Mouse (Mus musculus) forebrain, postnatal 0 days (tissue): ENCODE data around the gene 1700019D03Rik. TPM values are rescaled to one million over a fixed set of nuclear protein-coding genes. Genes with fewer than 3 reads are reported as not detected.
"Not testable (repeated sequence)": the region's sequence is repeated elsewhere in the genome, so short reads cannot be mapped to it uniquely, and the experiment has no call there.

Experiments
- ATAC-seq: fragments of 200-750 bp; cut with Nextera tagmentation; 2 replicates; pipeline ENCODE4 v1.8.0; 2017; ENCODE audit warnings: mild to moderate bottlenecking, moderate library complexity
- DNase-seq: peaks from one replicate; pipeline ENCODE4 v3.0.0-alpha.2; 2015
- H3K27ac ChIP-seq: fragments of 300-500 bp; sonication (generic); 2 replicates; pipeline ENCODE4 v1.5.1; 2014; ENCODE audit warnings: low read depth, mild to moderate bottlenecking, antibody characterized with exemption, low read length, moderate library complexity, mixed read lengths
- H3K27me3 ChIP-seq: fragments of 300-500 bp; sonication (generic); 2 replicates; pipeline ENCODE4 v1.6.1; 2014; ENCODE audit warnings: mild to moderate bottlenecking, low read length, mixed read lengths; ENCODE audit not compliant: insufficient read depth
- H3K36me3 ChIP-seq: fragments of 300-500 bp; sonication (generic); 2 replicates; pipeline ENCODE4 v1.6.1; 2014; ENCODE audit warnings: mild to moderate bottlenecking, moderate library complexity; ENCODE audit not compliant: insufficient read depth
- H3K4me1 ChIP-seq: fragments of 300-500 bp; sonication (generic); 2 replicates; pipeline ENCODE4 v1.6.1; 2014; ENCODE audit warnings: antibody characterized with exemption; ENCODE audit not compliant: insufficient read depth
- H3K4me2 ChIP-seq: fragments of 300-500 bp; sonication (generic); 2 replicates; pipeline ENCODE4 v1.6.1; 2014; ENCODE audit warnings: low read depth, mild to moderate bottlenecking, moderate library complexity
- H3K4me3 ChIP-seq: fragments of 300-500 bp; sonication (generic); 2 replicates; pipeline ENCODE4 v1.5.1; 2014; ENCODE audit warnings: low read depth, low read length, mixed read lengths
- H3K9ac ChIP-seq: fragments of 300-500 bp; sonication (generic); 2 replicates; pipeline ENCODE4 v1.6.1; 2014; ENCODE audit warnings: mild to moderate bottlenecking
- H3K9me3 ChIP-seq: fragments of 300-500 bp; sonication (generic); 2 replicates; pipeline ENCODE4 v1.6.1; 2016; ENCODE audit warnings: low read length
- CTCF ChIP-seq: sonication (generic); IDR thresholded peaks from 2 replicates; pipeline ENCODE4 v1.5.1; 2016; ENCODE audit warnings: antibody characterized with exemption, control low read depth, low read depth
- WGBS: fragments of 180-500 bp; shearing (Covaris S2); extraction: QIAGEN DNeasy Blood & Tissue Kit; methylation state at CpG from one replicate; pipeline ENCODE4 v1.1.7; 2014; 5-methylcytosine and 5-hydroxymethylcytosine counted together
- polyA plus RNA-seq: library from polyadenylated mRNA; unstranded; fragments of >200 nt; fragmentation: Nextera tagmentation; extraction: Ambion mirVana; gene quantifications from 2 replicates; pipeline ENCODE4 v1.2.1, GENCODE M21; 2015
- total RNA-seq: library from RNA; depleted of rRNA; stranded (reverse); fragments of >200 nt; gene quantifications from 2 replicates; pipeline ENCODE4 v1.2.3, GENCODE M21; 2014

1700019D03Rik gene
- total and polyA plus RNA-seq, 2 experiments from 2014 or later: 3.2 to 5.7 TPM

DNA sequence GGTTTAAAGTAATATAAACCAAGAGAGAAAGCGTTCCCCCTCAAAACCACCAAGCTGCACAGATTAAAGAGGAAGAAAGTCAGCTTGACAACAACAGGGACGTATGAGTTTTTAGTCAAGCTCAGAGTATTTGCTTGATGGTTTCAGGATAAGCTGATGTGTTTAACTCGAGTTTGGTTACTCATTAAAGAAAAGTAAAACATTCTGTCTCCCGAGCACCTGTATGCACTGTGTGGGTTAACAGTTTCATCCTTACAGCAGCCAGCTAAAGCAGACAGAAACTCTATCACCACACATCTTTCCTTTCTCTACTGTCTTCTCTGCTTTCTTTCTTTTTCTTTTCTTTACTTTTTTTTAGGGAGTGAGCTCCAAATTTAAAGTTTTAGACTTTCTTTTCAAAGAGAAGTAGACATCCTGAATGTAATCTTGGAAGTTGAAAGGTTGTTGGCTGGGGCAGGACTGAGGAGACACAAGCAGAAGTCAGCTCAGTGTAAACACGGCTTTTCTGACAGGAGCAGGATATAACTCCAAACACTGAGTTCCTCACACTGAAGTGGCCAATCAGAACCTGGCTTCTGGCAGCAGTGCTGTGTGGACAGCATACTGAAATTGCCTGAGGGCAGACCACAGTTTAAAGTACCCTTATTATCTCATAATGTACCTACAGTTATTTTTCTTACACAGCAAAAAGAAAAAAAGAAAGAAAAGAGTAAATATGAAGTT lies 68.7 kb downstream of the 1700019D03Rik start:
- WGBS: 49% methylated on average over 5 of the region's 5 CpGs
- no peak for DNase-seq
- TF ChIP-seq CTCF: no peak

DNA sequence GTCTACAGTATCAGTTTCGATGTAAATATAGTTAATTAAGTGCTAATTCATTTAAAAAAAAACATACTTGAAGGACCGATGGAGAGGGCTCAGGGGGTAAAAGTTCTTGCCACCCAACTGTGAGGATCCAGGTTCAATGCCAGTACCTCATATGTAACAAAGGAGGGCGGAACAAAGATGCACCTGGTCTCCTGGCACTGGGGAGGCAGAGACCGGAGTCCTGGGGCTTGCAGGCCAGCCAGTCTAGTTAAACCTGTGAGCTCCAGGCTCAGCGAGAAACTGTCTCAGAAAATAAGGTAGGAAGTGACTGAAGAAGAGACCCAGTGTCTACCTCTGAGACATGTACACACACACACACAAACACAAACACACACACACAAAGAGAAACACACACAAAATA lies 72.1 kb downstream of the 1700019D03Rik start:
- WGBS: 90% methylated on average over 5 of the region's 5 CpGs
- Histone ChIP-seq H3K4me1 (0 out of 2 replicates have a peak, but pooled peaks cover under 1% of the 10 kb centered on the region), H3K9ac (no peak overlapping the region), H3K36me3 (no peaks in the 10 kb centered on the region), H3K9me3 (no peaks in the 10 kb centered on the region), H3K27ac (no peak overlapping the region), H3K4me3 (no peak overlapping the region), H3K4me2 (no peak overlapping the region), H3K27me3 (no peaks in the 10 kb centered on the region)
- DNase-seq: no peak
- ATAC-seq: no peak
- TF ChIP-seq CTCF: no peak

More for the DNA sequence above, 68.7 kb downstream of the 1700019D03Rik start:
- Histone ChIP-seq H3K27me3 (no peaks in the 10 kb centered on the region), H3K36me3 (no peaks in the 10 kb centered on the region), H3K4me3 (no peak overlapping the region; the same call in 1 of the 2 replicates), H3K9me3 (no peaks in the 10 kb centered on the region), H3K4me1 (0 out of 2 replicates have a peak, but pooled peaks cover 5% of the 10 kb centered on the region), H3K9ac (no peak overlapping the region), H3K4me2 (peak overlapping the region; percentile 99; the same call in 1 of the 2 replicates), H3K27ac (no peak overlapping the region)
- ATAC-seq: no peak

DNA sequence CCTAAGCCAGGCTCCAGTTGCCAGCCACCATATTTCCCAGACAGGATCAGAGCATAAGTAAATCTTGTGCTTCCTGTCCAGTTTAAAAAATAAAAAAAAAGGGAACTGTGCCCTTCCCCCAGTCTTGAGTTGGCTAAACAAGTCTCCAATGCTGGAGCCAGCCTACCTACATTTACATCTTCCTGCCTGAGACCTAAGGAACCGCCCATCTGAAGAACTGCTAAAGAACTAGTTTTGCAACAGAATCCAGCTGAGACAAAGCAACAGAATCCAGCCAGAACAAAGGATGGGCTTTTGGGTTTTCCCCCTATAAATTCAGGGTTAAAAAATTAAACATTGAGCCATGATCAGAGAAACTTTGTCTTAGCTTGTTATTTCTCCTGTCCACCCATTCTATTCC lies 81.0 kb downstream of the 1700019D03Rik start:
- Histone ChIP-seq H3K27me3 (no peaks in the 10 kb centered on the region), H3K4me3 (no peak overlapping the region), H3K4me1 (no peaks in the 10 kb centered on the region), H3K4me2 (no peak overlapping the region), H3K27ac (no peak overlapping the region), H3K36me3 (no peaks in the 10 kb centered on the region), H3K9me3 (no peaks in the 10 kb centered on the region), H3K9ac (no peak overlapping the region)
- 100% methylated on average over 1 of the region's 1 CpGs for WGBS
- no peak for ATAC-seq
- no peak for DNase-seq
- TF ChIP-seq CTCF: no peak

DNA sequence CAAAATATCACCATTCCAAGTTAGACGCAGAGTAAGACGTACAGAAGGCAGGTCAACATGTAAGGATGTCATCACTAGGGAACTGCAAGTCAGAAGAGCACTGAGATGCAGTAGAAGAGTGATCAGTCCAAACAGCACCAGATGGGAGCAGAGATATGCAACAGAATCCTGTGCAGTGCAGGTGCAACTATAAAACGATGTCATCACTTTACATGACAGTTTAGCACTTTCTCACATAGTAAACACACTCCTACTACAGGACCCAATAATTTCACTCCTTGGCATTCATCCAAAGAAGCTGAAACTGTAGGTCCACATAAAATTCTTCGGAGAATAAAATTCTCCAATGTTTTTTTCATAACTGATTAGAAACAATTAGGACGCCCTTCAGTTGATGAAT lies 85.5 kb downstream of the 1700019D03Rik start:
- Histone ChIP-seq H3K4me2 (no peak overlapping the region), H3K4me3 (no peak overlapping the region), H3K9me3 (no peaks in the 10 kb centered on the region), H3K36me3 (no peaks in the 10 kb centered on the region), H3K27ac (no peak overlapping the region), H3K9ac (no peak overlapping the region), H3K27me3 (no peaks in the 10 kb centered on the region), H3K4me1 (no peaks in the 10 kb centered on the region)
- 83% methylated on average over 5 of the region's 5 CpGs for WGBS
- ATAC-seq (no peak), DNase-seq (no peak)
- no peak for TF ChIP-seq CTCF

DNA sequence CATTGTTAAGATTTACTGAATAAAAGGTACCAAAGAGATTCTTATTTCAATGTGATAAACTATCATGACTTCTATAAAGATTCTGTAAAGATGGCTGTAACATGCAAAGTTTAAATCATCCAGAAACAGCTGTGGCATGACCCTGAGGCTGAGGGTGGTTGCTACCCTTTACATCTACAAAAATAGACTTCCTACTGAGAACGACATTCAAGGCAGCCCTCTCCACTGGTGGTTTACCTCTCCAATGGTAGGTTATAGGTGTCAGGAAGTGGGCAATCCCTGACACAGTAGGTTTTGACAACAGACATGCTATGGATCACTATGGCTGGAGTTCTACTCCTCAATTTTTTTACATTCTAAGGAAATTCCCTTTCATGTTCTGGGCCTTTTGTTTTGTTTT lies 95.5 kb downstream of the 1700019D03Rik start:
- H3K4me2 ChIP-seq, DNase-seq, H3K4me3 ChIP-seq, H3K36me3 ChIP-seq, H3K9me3 ChIP-seq, H3K27ac ChIP-seq, H3K27me3 ChIP-seq, H3K4me1 ChIP-seq, H3K9ac ChIP-seq, ATAC-seq: not testable (repeated sequence)
- WGBS: no CpG with 5 or more reads among the region's 1 CpGs

DNA sequence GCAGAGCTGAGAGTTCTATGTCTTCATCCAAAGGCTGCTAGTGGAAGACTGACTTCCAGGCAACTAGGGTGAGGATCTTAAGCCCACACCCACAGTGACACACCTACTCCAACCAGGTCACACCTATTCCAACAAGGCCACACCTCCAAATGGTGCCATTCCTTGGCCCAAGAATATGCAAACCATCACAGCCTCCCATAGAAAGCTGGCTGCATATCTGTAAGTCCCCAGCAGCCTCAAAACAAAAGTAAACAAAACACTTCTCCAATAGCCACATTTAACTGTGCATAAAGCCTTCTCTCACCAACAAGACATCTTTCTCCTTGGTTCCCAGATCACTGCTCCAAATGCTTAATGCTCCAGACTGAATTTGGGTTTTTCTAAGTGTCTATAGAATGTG lies 101.1 kb downstream of the 1700019D03Rik start:
- not testable (repeated sequence) for H3K4me2 ChIP-seq, H3K27ac ChIP-seq, H3K4me3 ChIP-seq, H3K9me3 ChIP-seq, H3K36me3 ChIP-seq, H3K27me3 ChIP-seq, H3K4me1 ChIP-seq, DNase-seq, ATAC-seq, H3K9ac ChIP-seq

DNA sequence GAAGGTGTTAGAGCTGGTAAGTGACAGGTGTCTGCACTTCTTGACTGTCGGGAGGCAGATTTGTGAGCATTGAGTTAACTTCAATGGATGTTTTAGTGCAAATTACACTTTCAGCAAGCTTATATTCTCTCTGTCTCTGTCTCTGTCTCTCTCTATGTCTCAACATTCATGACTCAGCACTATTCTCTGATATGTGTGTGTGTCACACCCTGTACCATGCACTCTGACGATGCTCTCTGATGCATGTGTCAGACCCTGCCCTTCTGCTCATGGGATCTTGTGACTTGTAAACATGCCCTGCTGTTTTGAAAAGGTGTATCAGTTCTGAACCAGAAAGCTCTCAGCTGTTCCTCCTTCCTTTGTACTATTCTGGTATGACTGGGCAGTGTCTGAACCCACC lies 103.3 kb downstream of the 1700019D03Rik start:
- no peaks in the 10 kb centered on the region for H3K36me3 ChIP-seq
- H3K4me3 ChIP-seq: no peak overlapping the region
- H3K9ac ChIP-seq: no peak overlapping the region
- H3K27ac ChIP-seq: no peak overlapping the region
- no peak for TF ChIP-seq CTCF
- no peak for DNase-seq
- ATAC-seq: no peak
- H3K27me3 ChIP-seq: no peaks in the 10 kb centered on the region
- no peak overlapping the region for H3K4me2 ChIP-seq
- 93% methylated on average over 2 of the region's 2 CpGs for WGBS
- no peaks in the 10 kb centered on the region for H3K9me3 ChIP-seq
- no peaks in the 10 kb centered on the region for H3K4me1 ChIP-seq
